Mouse (Mus musculus) MEL (cell line): ENCODE results near the gene Nkg7. TPM values are rescaled to one million over a fixed set of nuclear protein-coding genes. Genes with fewer than 3 reads are reported as not detected.

Source experiments
- DNase-seq: peaks from one replicate; pipeline ENCODE4 v3.0.0; 2011; ENCODE audit warnings: low read depth, low spot score
- H3K27ac ChIP-seq: 2 replicates; pipeline ENCODE4 v1.5.1; 2012; ENCODE audit warnings: low read depth, mild to moderate bottlenecking, control low read depth, low read length, moderate library complexity; ENCODE audit not compliant: control insufficient read depth
- H3K27me3 ChIP-seq, 2 experiments: fragments of 150-350 bp in 1 of 2; sonication (generic) in 1 of 2; 2 replicates each; pipeline ENCODE4 v1.6.1; 2012; ENCODE audit warnings: low read length in 2 of 2, mild to moderate bottlenecking in 2 of 2, improper control_type of control experiment in 1 of 2, moderate library complexity in 1 of 2; ENCODE audit not compliant: insufficient read depth in 2 of 2, control insufficient read depth in 1 of 2
- H3K36me3 ChIP-seq, 2 experiments: 2 replicates each; pipeline ENCODE4 v1.6.1; 2012 to 2014; ENCODE audit warnings: low read length in 2 of 2, improper control_type of control experiment in 1 of 2, inconsistent platforms in 1 of 2, mild to moderate bottlenecking in 1 of 2; ENCODE audit not compliant: insufficient read depth in 2 of 2, control insufficient read depth in 1 of 2
- H3K4me1 ChIP-seq, 2 experiments: fragments of 150-350 bp in 1 of 2; sonication (generic) in 1 of 2; 2 replicates each; pipeline ENCODE4 v1.6.1; 2012; ENCODE audit warnings: low read length in 2 of 2, improper control_type of control experiment in 1 of 2, mild to moderate bottlenecking in 1 of 2; ENCODE audit not compliant: insufficient read depth in 2 of 2, control insufficient read depth in 1 of 2
- H3K4me3 ChIP-seq, 2 experiments: fragments of 150-350 bp in 1 of 2; sonication (generic) in 1 of 2; 2 replicates each; pipeline ENCODE4 v1.5.1; 2012; ENCODE audit warnings: low read depth in 2 of 2, low read length in 2 of 2, mild to moderate bottlenecking in 2 of 2, moderate library complexity in 2 of 2, control low read depth in 1 of 2, improper control_type of control experiment in 1 of 2; ENCODE audit not compliant: control insufficient read depth in 1 of 2, insufficient read depth in 1 of 2
- H3K79me2 ChIP-seq: 2 replicates; pipeline ENCODE4 v1.6.1; 2012; ENCODE audit warnings: mild to moderate bottlenecking, low read length, moderate library complexity; ENCODE audit not compliant: control insufficient read depth, poor library complexity, insufficient read depth
- H3K9ac ChIP-seq: 2 replicates; pipeline ENCODE4 v1.6.1; 2012; ENCODE audit warnings: low read depth, mild to moderate bottlenecking, control low read depth, low read length, moderate library complexity; ENCODE audit not compliant: control insufficient read depth, poor library complexity, severe bottlenecking
- H3K9me3 ChIP-seq: fragments of 150-350 bp; sonication (generic); replicated peaks from 2 replicates; pipeline ENCODE4 v1.6.1; 2012; ENCODE audit warnings: mild to moderate bottlenecking, low read length, improper control_type of control experiment, moderate library complexity; ENCODE audit not compliant: insufficient read depth
- BHLHE40 ChIP-seq: IDR thresholded peaks from 2 replicates; pipeline ENCODE4 v1.6.1; 2012; ENCODE audit warnings: low read depth, mild to moderate bottlenecking, inconsistent platforms, low read length, improper control_type of control experiment, borderline replicate concordance
- CHD1 ChIP-seq: IDR thresholded peaks from 2 replicates; pipeline ENCODE4 v1.6.1; 2012; ENCODE audit warnings: low read depth, mild to moderate bottlenecking, inconsistent platforms, low read length, improper control_type of control experiment
- CTCF ChIP-seq, 3 experiments: IDR thresholded peaks in 2 of 3; conservative IDR thresholded peaks in 1 of 3; 2 replicates each; pipeline ENCODE4 v1.5.1; 2011 to 2012; ENCODE audit warnings: low read length in 3 of 3, low read depth in 2 of 3, mild to moderate bottlenecking in 2 of 3, improper control_type of control experiment in 1 of 3, inconsistent platforms in 1 of 3, mixed read lengths in 1 of 3, moderate library complexity in 1 of 3; ENCODE audit not compliant: control insufficient read depth in 1 of 3, insufficient read depth in 1 of 3, poor library complexity in 1 of 3, severe bottlenecking in 1 of 3
- E2F4 ChIP-seq: IDR thresholded peaks from 2 replicates; pipeline ENCODE4 v1.6.1; 2011; ENCODE audit warnings: low read depth, low read length, improper control_type of control experiment, borderline replicate concordance
- ELF1 ChIP-seq: IDR thresholded peaks from 2 replicates; pipeline ENCODE4 v1.6.1; 2014; ENCODE audit warnings: low read depth, mild to moderate bottlenecking, inconsistent platforms, low read length, improper control_type of control experiment, moderate library complexity
- EP300 ChIP-seq, 2 experiments: IDR thresholded peaks; 2 replicates each; pipeline ENCODE4 v1.6.1; 2011; ENCODE audit warnings: improper control_type of control experiment in 2 of 2, low read length in 2 of 2, low read depth in 1 of 2, mild to moderate bottlenecking in 1 of 2
- ETS1 ChIP-seq: IDR thresholded peaks from 2 replicates; pipeline ENCODE4 v1.6.1; 2012; ENCODE audit warnings: low read depth, mild to moderate bottlenecking, inconsistent platforms, low read length, improper control_type of control experiment, moderate library complexity
- GATA1 ChIP-seq: IDR thresholded peaks from 2 replicates; pipeline ENCODE4 v1.6.1; 2011; ENCODE audit warnings: low read depth, low read length, improper control_type of control experiment
- HCFC1 ChIP-seq: IDR thresholded peaks from 2 replicates; pipeline ENCODE4 v1.6.1; 2012; ENCODE audit warnings: low read depth, mild to moderate bottlenecking, inconsistent platforms, low read length, improper control_type of control experiment, moderate library complexity
- MAX ChIP-seq: IDR thresholded peaks from 2 replicates; pipeline ENCODE4 v1.6.1; 2011; ENCODE audit warnings: low read length, improper control_type of control experiment
- MAZ ChIP-seq: IDR thresholded peaks from 2 replicates; pipeline ENCODE4 v1.6.1; 2012; ENCODE audit warnings: low read depth, mild to moderate bottlenecking, inconsistent platforms, low read length, improper control_type of control experiment
- MXI1 ChIP-seq: IDR thresholded peaks from 2 replicates; pipeline ENCODE4 v1.6.1; 2011; ENCODE audit warnings: mild to moderate bottlenecking, low read depth, low read length, improper control_type of control experiment
- MYB ChIP-seq: IDR thresholded peaks from 2 replicates; pipeline ENCODE4 v1.6.1; 2011; ENCODE audit warnings: mild to moderate bottlenecking, low read depth, low read length, improper control_type of control experiment
- MYC ChIP-seq: IDR thresholded peaks from 2 replicates; pipeline ENCODE4 v1.6.1; 2011; ENCODE audit warnings: low read depth, mild to moderate bottlenecking, low read length, improper control_type of control experiment, moderate library complexity
- NRF1 ChIP-seq: IDR thresholded peaks from 2 replicates; pipeline ENCODE4 v1.6.1; 2014; ENCODE audit warnings: low read depth, mild to moderate bottlenecking, inconsistent platforms, low read length, improper control_type of control experiment, moderate library complexity; ENCODE audit not compliant: poor library complexity, insufficient read depth, severe bottlenecking
- POLR2A ChIP-seq, 2 experiments: IDR thresholded peaks; 2 replicates each; pipeline ENCODE4 v1.6.1; 2011 to 2012; ENCODE audit warnings: low read length in 2 of 2, mild to moderate bottlenecking in 2 of 2, control low read depth in 1 of 2, improper control_type of control experiment in 1 of 2, low read depth in 1 of 2, moderate library complexity in 1 of 2; ENCODE audit not compliant: control insufficient read depth in 1 of 2, insufficient read depth in 1 of 2, poor library complexity in 1 of 2
- POLR2AphosphoS2 ChIP-seq: IDR thresholded peaks from 2 replicates; pipeline ENCODE4 v1.6.1; 2011; ENCODE audit warnings: low read length, improper control_type of control experiment
- POLR2AphosphoS5 ChIP-seq: IDR thresholded peaks from 2 replicates; pipeline ENCODE4 v1.6.1; 2012; ENCODE audit warnings: low read depth, borderline replicate concordance, mild to moderate bottlenecking, inconsistent platforms, low read length, moderate library complexity, mixed read lengths
- RCOR1 ChIP-seq: IDR thresholded peaks from 2 replicates; pipeline ENCODE4 v1.6.1; 2012; ENCODE audit warnings: low read depth, mild to moderate bottlenecking, inconsistent platforms, low read length, improper control_type of control experiment
- SIN3A ChIP-seq: IDR thresholded peaks from 2 replicates; pipeline ENCODE4 v1.6.1; 2012; ENCODE audit warnings: low read length, improper control_type of control experiment, inconsistent platforms
- TBP ChIP-seq: IDR thresholded peaks from 2 replicates; pipeline ENCODE4 v1.8.0; 2011; ENCODE audit warnings: low read depth, low read length, improper control_type of control experiment
- ZMIZ1 ChIP-seq: IDR thresholded peaks from 2 replicates; pipeline ENCODE4 v1.6.1; 2012; ENCODE audit warnings: low read depth, mild to moderate bottlenecking, inconsistent platforms, low read length, improper control_type of control experiment, moderate library complexity
- ZNF384 ChIP-seq: IDR thresholded peaks from 2 replicates; pipeline ENCODE4 v1.6.1; 2012; ENCODE audit warnings: low read depth, mild to moderate bottlenecking, inconsistent platforms, low read length, improper control_type of control experiment
- polyA plus RNA-seq, 2 experiments: library from polyadenylated mRNA; stranded (reverse) in 1 of 2; unstranded in 1 of 2; fragments of >175 nt in 1 of 2; fragments of >200 nt in 1 of 2; gene quantifications; 2 replicates each; pipeline versions ENCODE4 v1.2.1 to v1.2.4; 2012; ENCODE audit warnings: low replicate concordance in 2 of 2, low read depth in 1 of 2; ENCODE audit not compliant: insufficient read length in 2 of 2, insufficient read depth in 1 of 2, missing spikeins in 1 of 2
- total RNA-seq: library from RNA; depleted of rRNA; stranded (reverse); fragments of 300-350 nt; gene quantifications from 2 replicates; pipeline ENCODE4 v1.2.3, GENCODE M21; 2012

The Nkg7 gene
- total and polyA plus RNA-seq, 3 experiments = not detected

GRCm38 (mm10) chr7:43475706-43476105 is 38.8 kb downstream of the Nkg7 start:
- TF ChIP-seq RCOR1 = no peak
- no peak for TF ChIP-seq ELF1
- TF ChIP-seq MYC = no peak
- no peak for TF ChIP-seq E2F4
- TF ChIP-seq MXI1 = no peak
- no peak for TF ChIP-seq HCFC1
- TF ChIP-seq TBP = no peak
- no peak for TF ChIP-seq GATA1
- TF ChIP-seq EP300 (IDR thresholded peaks at IDR 0.05; ENCODE audit: low read depth in 1 of 2, low read length in 2 of 2) = no peak
- no peak for TF ChIP-seq MYB
- TF ChIP-seq ETS1 = no peak
- TF ChIP-seq CTCF (IDR thresholded peaks at IDR 0.05 in 2 of 3, conservative IDR thresholded peaks at IDR 0.05 in 1 of 3; ENCODE audit: control insufficient read depth in 1 of 3, insufficient read depth in 1 of 3, low read depth in 2 of 3, low read length in 3 of 3, poor library complexity in 1 of 3, severe bottlenecking in 1 of 3) = no peak
- TF ChIP-seq BHLHE40 = no peak
- TF ChIP-seq POLR2AphosphoS5 = no peak
- no peak for TF ChIP-seq ZMIZ1
- TF ChIP-seq SIN3A = no peak
- TF ChIP-seq POLR2AphosphoS2 = no peak
- TF ChIP-seq NRF1 = no peak
- Histone ChIP-seq H3K36me3 (no peaks in the 10 kb centered on the region), H3K9me3 (no peaks in the 10 kb centered on the region), H3K27me3 (no peaks in the 10 kb centered on the region), H3K4me3 (no peak overlapping the region), H3K4me1 (no peaks in the 10 kb centered on the region), H3K9ac (no peak overlapping the region), H3K27ac (no peak overlapping the region), H3K79me2 (no peaks in the 10 kb centered on the region)
- no peak for DNase-seq

GRCm38 (mm10) chr7:43476376-43476775 is 39.5 kb downstream of the Nkg7 start:
- no peak overlapping the region for H3K27ac ChIP-seq
- no peak for DNase-seq
- TF ChIP-seq POLR2A (IDR thresholded peaks at IDR 0.05; ENCODE audit: control insufficient read depth in 1 of 2, insufficient read depth in 1 of 2, low read depth in 1 of 2, low read length in 2 of 2, poor library complexity in 1 of 2) (no peak), MAZ (no peak), MAX (no peak), ZMIZ1 (no peak), ZNF384 (no peak), EP300 (IDR thresholded peaks at IDR 0.05; ENCODE audit: low read depth in 1 of 2, low read length in 2 of 2) (no peak), BHLHE40 (no peak), ELF1 (no peak), CHD1 (no peak), NRF1 (no peak)

More at GRCm38 (mm10) chr7:43476376-43476775, 39.5 kb downstream of the Nkg7 start:
- no peaks in the 10 kb centered on the region for H3K79me2 ChIP-seq
- no peak overlapping the region for H3K4me3 ChIP-seq
- H3K4me1 ChIP-seq = no peaks in the 10 kb centered on the region
- H3K27me3 ChIP-seq = no peaks in the 10 kb centered on the region
- no peaks in the 10 kb centered on the region for H3K36me3 ChIP-seq
- no peaks in the 10 kb centered on the region for H3K9me3 ChIP-seq
- no peak overlapping the region for H3K9ac ChIP-seq
